ENCODE assay signal across 8 mouse cellular contexts in genomic region chr2:45109161-45109950, GRCm38 (mm10). TPM values are rescaled to one million over a fixed set of nuclear protein-coding genes. Genes with fewer than 3 reads are reported as not detected.
DNase-seq lines count a peak whose midpoint lies in the region; ATAC-seq and TF ChIP-seq lines count a peak whose summit lies in the region.

No protein-coding gene starts in this region.

- 2% methylated on average over 35 of the region's 74 CpGs for WGBS in forebrain, embryonic 13.5 days
- WGBS in hindbrain, embryonic 16.5 days = 1% methylated on average over 41 of the region's 74 CpGs
- 0% methylated on average over 42 of the region's 74 CpGs for WGBS in stomach, postnatal 0 days

- peak overlapping the region; percentile 99 for H3K9ac ChIP-seq in forebrain, embryonic 13.5 days
- peak overlapping the region; percentile 88 for H3K9ac ChIP-seq in hindbrain, embryonic 16.5 days (ENCODE audit: low read depth, low read length)
- peak overlapping the region; percentile 93 for H3K9ac ChIP-seq in stomach, postnatal 0 days (ENCODE audit: low read length)

- ATAC-seq in forebrain, embryonic 13.5 days = peak; percentile 37
- peak; percentile 35 for ATAC-seq in hindbrain, embryonic 16.5 days
- peak; percentile 20 for ATAC-seq in megakaryocyte, adult 5-6 weeks (ENCODE audit: poor library complexity, severe bottlenecking)
- ATAC-seq in stomach, postnatal 0 days (ENCODE audit: low FRiP score, low TSS enrichment) = peak; percentile 36; the same call in 1 of the 2 replicates

- H3K4me2 ChIP-seq in forebrain, embryonic 13.5 days = peak overlapping the region; percentile 75
- H3K4me2 ChIP-seq in hindbrain, embryonic 16.5 days (ENCODE audit: low read length) = peak overlapping the region; percentile 76
- peak overlapping the region; percentile 69 for H3K4me2 ChIP-seq in stomach, postnatal 0 days (replicated peaks; ENCODE audit: low read depth)

- no peaks in the 10 kb centered on the region for H3K27me3 ChIP-seq in forebrain, embryonic 13.5 days
- no peaks in the 10 kb centered on the region for H3K27me3 ChIP-seq in hindbrain, embryonic 16.5 days (replicated peaks; ENCODE audit: control insufficient read depth, insufficient read depth, low read length)
- H3K27me3 ChIP-seq in stomach, postnatal 0 days (ENCODE audit: control insufficient read depth, insufficient read depth, low read length) = 0 out of 2 replicates have a peak, but pooled peaks cover 3% of the 10 kb centered on the region

- H3K4me3 ChIP-seq in forebrain, embryonic 13.5 days = peak overlapping the region; percentile 92
- peak overlapping the region; percentile 81 for H3K4me3 ChIP-seq in hindbrain, embryonic 16.5 days (ENCODE audit: low read length)
- peak overlapping the region; percentile 69 for H3K4me3 ChIP-seq in stomach, postnatal 0 days (ENCODE audit: low read depth, low read length)

- H3K27ac ChIP-seq in forebrain, embryonic 13.5 days = peak overlapping the region; percentile 99
- H3K27ac ChIP-seq in hindbrain, embryonic 16.5 days (ENCODE audit: low read depth, low read length) = peak overlapping the region; percentile 95
- peak overlapping the region; percentile 96 for H3K27ac ChIP-seq in stomach, postnatal 0 days (replicated peaks)

- TF ChIP-seq EP300 in stomach, postnatal 0 days (optimal IDR thresholded peaks at IDR 0.05) = no peak

- H3K36me3 ChIP-seq in forebrain, embryonic 13.5 days (ENCODE audit: poor library complexity, severe bottlenecking) = no peaks in the 10 kb centered on the region
- H3K36me3 ChIP-seq in hindbrain, embryonic 16.5 days (ENCODE audit: control insufficient read depth, insufficient read depth, low read length) = no peaks in the 10 kb centered on the region
- H3K36me3 ChIP-seq in stomach, postnatal 0 days (ENCODE audit: control insufficient read depth, insufficient read depth, low read length) = no peaks in the 10 kb centered on the region

- H3K4me1 ChIP-seq in forebrain, embryonic 13.5 days = peaks cover 60% of the 10 kb centered on the region
- peaks cover 12% of the 10 kb centered on the region for H3K4me1 ChIP-seq in hindbrain, embryonic 16.5 days (ENCODE audit: control insufficient read depth, insufficient read depth, low read depth, low read length)
- H3K4me1 ChIP-seq in stomach, postnatal 0 days (replicated peaks; ENCODE audit: control insufficient read depth, insufficient read depth) = no peaks in the 10 kb centered on the region; the same call in 1 of the 2 replicates

- no peaks in the 10 kb centered on the region for H3K9me3 ChIP-seq in forebrain, embryonic 13.5 days (replicated peaks)
- no peaks in the 10 kb centered on the region for H3K9me3 ChIP-seq in hindbrain, embryonic 16.5 days (ENCODE audit: control insufficient read depth, low read length)
- no peaks in the 10 kb centered on the region for H3K9me3 ChIP-seq in stomach, postnatal 0 days (ENCODE audit: control insufficient read depth, low read length)

- TF ChIP-seq CTCF in stomach, postnatal 0 days (IDR thresholded peaks at IDR 0.05; ENCODE audit: low read depth) = no peak

- peak; percentile 53 for DNase-seq in kidney, adult 18-20 months
- DNase-seq in kidney, adult 8-10 months = no peak
- DNase-seq in R1 (ENCODE audit: low read depth, low spot score) = peak; percentile 63
- no peak for DNase-seq in stomach, postnatal 0 days (ENCODE audit: low spot score)
- DNase-seq in urinary bladder, postnatal 25 days (ENCODE audit: low spot score) = no peak

RNA-seq across cellular contexts. Expression of gene Zeb2, which starts 7.8 kb away (rescaled TPM):
- 74.7 and 85.4 TPM in 2 replicates for polyA plus RNA-seq in forebrain, embryonic 13.5 days (2015; fragmentation: Nextera tagmentation; extraction: Ambion mirVana)
- 30.3 and 36.8 TPM in 2 replicates for polyA plus RNA-seq in hindbrain, embryonic 16.5 days (2015; fragmentation: Nextera tagmentation; extraction: Ambion mirVana)
- 288 and 305 TPM in 2 replicates for total RNA-seq in megakaryocyte, adult 5-6 weeks (2015)
- 278 and 291 TPM in 2 replicates for total RNA-seq in megakaryocyte, adult 5-6 weeks (2017)
- polyA plus RNA-seq in stomach, postnatal 0 days (2015; fragmentation: Nextera tagmentation; extraction: Ambion mirVana) = 13.5 and 14.4 TPM in 2 replicates

Comparison
In these comparisons a context has a peak if more than half of its experiments do, and no peak if none do; other contexts are left out.
1. DNase-seq: peak in kidney, adult 18-20 months (single experiment) and R1 (single experiment); none in kidney, adult 8-10 months (0 of 2), stomach, postnatal 0 days (single experiment) and urinary bladder, postnatal 25 days (single experiment).
2. Peak in every context shown above with its lines, with median percentiles within 50 percentile points of each other: ATAC-seq, H3K27ac ChIP-seq, H3K4me2 ChIP-seq, H3K4me3 ChIP-seq and H3K9ac ChIP-seq.